Mouse (Mus musculus) ES-CJ7 (cell line): Measurements from ENCODE around the gene Pde4b.

Experiments
- DNase-seq: peaks from one replicate; pipeline ENCODE4 v3.0.0; 2011; ENCODE audit warnings: low read depth, low spot score

Pde4b gene

DNA sequence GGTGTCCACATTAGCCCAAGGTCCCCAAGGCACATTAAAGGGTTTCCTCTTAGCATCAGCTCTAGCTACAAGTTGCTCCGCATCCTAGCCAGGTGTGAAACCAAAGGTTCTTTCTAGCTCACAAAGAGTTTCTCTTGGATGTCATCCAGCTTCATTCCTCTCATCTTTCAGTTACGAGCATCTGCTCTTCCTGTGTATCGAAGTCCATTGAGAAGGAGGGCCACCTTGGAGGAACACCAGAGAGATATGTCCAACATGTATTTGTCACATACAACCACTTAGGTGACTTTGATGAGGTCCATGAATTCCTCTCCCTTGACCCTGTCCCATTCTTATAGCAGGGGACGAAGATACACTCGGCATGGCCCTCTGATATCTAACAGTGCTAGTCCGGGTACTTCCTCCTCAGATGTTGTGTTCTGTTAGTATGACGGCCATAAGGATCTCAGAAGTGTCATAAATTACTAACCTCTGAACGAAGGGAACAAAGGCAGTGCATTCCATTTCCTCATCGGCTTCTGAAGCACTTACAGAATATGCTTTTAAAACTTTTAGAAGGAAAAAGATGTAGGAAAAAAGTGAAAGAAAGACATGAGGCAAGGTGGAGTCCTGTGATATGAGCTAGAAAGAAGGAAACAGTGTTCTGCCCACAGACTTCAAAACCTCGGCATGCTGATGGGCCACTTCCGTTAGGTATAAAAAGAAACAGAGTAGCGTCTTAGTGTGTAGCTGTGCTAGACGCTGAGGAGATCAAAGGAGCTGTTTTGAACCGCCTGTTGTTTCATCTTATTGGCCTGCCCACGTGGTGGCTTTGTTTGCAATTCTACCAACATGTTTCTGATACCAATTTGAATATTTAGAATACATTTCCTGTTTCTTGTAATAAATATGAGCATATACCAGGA is 419.3 kb downstream of the Pde4b start:
- no peak for DNase-seq

GRCm38 (mm10) chr4:102507344-102507743 is 420.0 kb downstream of the Pde4b start:
- DNase-seq, result no peak

DNA sequence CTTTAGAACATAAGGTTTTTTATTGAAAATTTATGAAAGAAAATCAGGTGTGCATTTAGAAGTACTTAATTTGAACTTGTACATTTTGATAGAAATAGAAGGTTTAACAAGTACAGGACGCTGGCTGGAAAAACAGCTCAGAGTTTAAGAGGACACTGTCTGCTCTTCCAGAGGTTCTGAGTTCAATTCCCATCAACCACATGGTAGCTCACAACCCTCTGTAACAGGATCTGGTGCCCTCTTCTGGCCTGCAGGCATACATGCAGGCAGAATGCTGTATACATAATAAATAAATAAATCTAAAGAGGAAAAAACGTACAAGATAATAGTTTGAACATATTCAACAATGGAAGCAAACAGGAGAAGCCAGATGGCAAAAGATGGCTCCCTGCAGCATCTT is 420.4 kb downstream of the Pde4b start:
- no peak for DNase-seq

DNA sequence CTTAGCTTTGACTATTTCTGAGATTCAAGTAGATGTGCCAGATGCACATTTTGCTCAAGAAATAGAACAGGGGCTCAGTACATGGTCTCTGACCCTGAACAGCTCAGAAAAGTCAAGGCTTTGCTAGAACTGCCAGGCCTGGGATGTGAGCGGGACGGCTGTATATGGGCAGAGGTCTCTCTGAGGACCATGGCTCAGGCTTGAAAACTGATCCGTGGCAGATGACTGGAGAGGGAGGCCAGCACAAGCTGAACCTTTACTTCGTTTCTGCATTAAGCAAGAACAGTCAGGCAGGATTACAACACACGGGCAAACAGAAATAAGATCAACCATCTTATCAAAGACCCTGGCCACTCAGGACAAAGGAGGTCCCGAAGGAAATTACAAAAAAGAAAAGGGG is 422.7 kb downstream of the Pde4b start:
- no peak for DNase-seq

- DNase-seq, result no peak
Measured at GRCm38 (mm10) chr4:102510939-102511391, 423.6 kb downstream of the Pde4b start.

DNA sequence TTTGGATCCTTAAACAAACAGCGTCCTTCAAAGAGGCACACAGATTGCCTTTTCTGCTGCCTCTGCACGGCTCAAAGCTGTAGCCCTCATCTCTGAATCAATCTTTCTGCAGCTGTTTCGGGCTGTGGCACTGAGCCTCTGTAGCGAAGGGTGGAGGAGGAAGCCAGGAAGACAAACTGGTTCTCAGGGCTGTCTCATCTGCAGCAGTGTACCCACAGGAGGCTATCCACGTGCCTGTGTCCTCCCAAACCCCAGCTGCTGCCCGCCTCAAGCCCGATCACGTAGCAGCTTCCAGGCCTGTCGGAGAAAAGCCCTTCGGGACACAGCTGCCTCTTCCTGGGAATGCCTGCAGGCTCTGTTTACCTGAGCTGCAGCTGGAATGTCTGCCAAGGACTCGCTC is 424.2 kb downstream of the Pde4b start:
- no peak for DNase-seq

- DNase-seq, result no peak
Measured at GRCm38 (mm10) chr4:102512940-102513339, 425.6 kb downstream of the Pde4b start.

DNA sequence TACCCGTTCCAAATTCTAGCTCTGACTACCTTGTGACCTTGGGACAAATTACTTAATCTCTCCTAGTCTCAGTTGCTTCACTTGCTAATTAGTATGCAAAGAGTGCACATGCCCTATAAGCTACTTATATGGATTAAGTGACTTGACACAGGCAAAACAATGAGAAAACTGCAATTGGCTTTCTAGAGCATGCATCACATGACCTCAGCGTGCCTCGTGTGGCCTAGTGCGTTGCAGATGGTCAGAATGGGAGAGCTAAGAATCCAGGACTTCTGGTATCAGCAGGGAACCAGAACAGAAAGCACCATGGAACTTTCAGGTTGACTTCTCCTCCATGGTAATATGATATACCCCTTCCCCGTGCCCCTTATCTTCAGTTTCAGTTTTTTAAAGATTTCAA is 426.2 kb downstream of the Pde4b start:
- no peak for DNase-seq

DNA sequence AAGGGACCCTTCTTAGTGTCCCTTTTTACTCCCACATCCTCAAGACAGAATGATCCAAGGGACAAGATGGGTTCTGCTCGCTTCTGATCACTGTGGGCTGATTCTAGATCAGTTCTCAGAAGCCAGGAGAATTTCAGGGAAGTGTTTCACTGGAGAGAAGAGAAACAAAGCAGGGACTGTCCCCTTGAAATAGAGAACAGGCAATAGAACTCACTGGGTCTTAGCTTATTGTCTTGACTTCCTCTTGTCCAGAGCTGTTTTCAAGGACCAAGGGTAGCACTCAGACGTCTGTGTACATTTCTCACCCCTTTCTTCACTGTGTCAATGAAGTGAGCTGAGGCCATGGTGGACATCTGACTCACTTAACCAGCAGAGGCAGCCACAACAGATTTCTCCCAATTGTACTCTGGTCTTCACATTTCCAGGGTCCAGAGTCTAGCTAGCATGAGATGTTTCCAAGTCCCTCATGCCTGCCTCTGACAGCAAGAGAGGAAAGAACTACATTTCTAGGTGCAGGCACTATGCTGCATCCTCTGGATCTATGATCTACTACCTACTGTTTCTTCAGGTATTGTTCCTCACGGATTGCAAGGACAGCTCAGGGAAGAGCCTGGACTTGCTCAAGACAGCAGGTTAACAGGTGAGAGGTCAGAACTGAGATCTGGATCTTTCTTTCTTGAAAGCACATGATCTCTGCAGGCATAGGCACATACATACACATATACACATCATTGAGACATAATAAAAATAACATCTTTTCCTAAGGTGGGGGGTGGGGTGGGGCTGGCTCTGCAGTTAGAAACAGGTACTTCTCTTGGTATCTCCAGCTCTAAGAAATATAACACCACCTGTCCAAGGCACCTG is 427.9 kb downstream of the Pde4b start:
- no peak for DNase-seq

GRCm38 (mm10) chr4:102516395-102516794 is 429.1 kb downstream of the Pde4b start:
- DNase-seq, result no peak

DNA sequence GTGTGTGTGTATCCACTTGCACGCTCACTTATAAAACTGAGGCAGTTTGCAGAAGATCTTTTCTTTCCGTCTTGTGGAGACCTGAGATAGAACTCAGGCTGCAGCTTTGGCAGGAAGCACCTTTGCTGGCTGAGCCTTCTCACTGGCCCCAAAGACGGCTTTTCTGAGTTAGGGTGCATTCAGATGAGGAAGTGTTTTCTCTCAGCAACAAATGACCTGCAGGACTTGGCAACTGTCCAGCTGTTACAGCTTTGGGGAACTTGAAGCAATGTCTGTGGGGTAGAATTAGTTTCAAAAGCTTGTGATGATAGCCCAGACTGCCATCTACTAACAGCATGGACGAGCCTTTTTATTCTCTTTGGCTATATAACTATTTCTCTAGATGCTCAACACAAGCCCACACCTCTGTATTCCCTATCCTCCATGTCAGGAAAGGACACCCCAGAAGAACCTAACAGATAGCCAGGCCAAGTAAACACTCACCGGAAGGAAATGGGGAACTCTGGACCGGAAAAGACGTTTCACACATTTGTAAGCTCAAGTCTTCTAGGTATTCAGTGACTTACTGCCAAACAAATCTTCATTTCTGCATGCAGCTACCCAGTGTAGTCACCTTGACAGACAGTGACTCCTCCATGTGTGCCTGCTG is 429.8 kb downstream of the Pde4b start:
- DNase-seq, result no peak

GRCm38 (mm10) chr4:102517653-102518052 is 430.3 kb downstream of the Pde4b start:
- DNase-seq, result no peak

DNA sequence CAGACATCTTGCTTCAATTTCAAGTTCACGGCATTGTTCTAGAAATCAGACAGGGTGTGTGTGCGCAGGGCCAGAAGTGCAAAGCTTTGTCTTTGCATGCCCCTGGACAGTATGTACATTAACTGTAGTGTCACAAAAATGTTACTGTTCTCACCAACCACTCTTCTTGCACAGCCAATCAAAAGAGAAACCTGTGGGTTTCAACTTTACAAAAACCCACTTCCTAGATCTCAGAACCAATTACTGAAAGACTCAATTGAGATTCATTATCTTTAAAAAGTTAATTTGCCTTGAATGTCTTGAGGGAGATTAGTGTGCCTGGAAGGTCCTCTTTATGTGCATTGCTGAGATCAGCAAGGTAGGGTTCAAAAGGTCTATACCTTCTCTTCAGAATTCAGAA is 431.0 kb downstream of the Pde4b start:
- no peak for DNase-seq

GRCm38 (mm10) chr4:102520669-102521261 is 433.4 kb downstream of the Pde4b start:
- DNase-seq, result no peak

- DNase-seq, result no peak
Measured at GRCm38 (mm10) chr4:102521434-102521833, 434.1 kb downstream of the Pde4b start.

GRCm38 (mm10) chr4:102527361-102527760 is 440.0 kb downstream of the Pde4b start:
- DNase-seq, result no peak

GRCm38 (mm10) chr4:102530797-102531196 is 443.5 kb downstream of the Pde4b start:
- no peak for DNase-seq

- DNase-seq, result no peak
Measured at GRCm38 (mm10) chr4:102531729-102532128, 444.4 kb downstream of the Pde4b start.

DNA sequence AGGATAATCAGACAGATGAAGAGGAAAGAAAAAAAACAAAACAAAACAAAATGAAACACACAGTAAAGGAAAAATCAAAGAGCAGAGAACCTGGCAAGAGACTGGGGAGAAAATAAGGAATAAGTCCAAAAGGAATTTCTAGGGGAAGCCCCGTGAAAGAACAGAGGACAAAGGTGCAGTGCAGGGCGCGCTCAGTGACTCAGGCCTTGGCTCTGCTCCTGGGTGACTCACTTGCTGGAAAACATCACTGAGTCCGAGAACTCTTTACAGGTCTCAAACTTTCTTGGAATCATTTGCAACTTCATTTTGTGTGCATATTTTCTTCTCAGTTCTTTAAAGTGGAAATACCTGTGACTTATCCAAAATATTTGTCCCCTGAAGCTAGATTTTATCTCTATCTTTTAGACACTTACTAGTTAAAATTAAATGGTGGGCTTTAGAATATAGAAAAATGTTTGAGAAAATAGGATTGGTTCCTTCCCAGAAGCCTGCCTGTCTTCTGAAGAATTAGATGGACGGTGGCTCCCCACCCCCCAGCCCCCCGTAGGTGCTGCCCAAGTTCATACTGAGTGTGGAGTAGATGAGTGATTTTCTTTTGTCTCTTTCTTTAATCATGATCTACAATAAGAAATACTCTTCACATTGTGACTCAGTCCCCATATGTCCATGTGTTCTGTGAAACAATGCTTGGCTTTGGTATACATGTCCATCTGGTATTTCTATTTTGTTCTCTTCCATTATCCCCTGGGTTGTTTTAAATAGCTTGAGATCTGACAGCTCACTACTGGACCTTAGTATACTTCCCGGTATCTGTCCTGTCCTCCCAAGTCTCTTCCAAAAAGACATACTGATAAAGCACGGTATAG is 446.1 kb downstream of the Pde4b start:
- DNase-seq, result no peak

DNA sequence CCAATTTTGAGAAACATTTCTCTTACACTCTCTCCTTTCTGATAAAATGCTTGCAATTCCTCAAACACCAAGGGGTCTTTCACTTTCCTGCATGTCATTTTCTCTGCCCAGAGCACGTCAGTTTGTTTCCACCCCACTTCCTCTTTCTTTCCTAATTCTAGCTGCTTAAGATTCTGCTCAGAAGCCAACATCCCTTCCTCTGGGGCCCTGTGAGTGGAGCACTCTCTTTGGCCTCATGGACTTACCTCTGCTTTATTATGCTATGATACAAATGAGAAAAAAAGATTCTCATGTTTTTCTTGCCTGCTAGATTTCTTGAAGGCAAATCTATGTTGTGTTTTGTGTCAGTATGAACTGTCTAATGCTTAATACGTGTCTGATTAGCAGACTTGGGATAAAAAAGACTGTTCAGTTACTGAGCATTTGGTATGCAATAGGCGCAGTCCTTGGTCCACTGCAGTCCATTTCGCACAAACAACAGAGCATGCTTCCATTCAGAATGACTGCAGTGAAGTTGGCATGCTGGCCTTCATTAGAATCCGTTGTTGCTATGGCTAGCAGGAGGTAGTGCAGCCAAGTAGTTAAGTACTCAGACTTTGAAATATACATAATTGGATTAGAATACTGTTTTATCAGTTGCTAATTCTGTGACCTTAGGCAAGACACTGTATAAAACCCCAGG is 446.8 kb downstream of the Pde4b start:
- no peak for DNase-seq
